Mouse (Mus musculus) Patski (cell line): ENCODE measurements around the gene Zfp872. TPM values are rescaled to one million over a fixed set of nuclear protein-coding genes. Genes with fewer than 3 reads are reported as not detected.
"Not testable (repeated sequence)": the region's sequence is repeated elsewhere in the genome, so short reads cannot be mapped to it uniquely, and the experiment has no call there.

Experiments used
- ATAC-seq: fragments of 100-300 bp; one replicate; pipeline ENCODE4 v1.8.0; 2021
- CTCF ChIA-PET: fragments of 350-600 bp; sonication (Branson Sonifier 250); formaldehyde crosslinking; loops from one replicate; lab custom pipeline; 2022; ENCODE audit warnings: inconsistent platforms; lab: Charles Lee
- POLR2A ChIA-PET: fragments of 350-600 bp; sonication (Branson Sonifier 250); formaldehyde crosslinking; loops from one replicate; lab custom pipeline; 2022; ENCODE audit warnings: antibody characterized with exemption, inconsistent platforms; lab: Charles Lee
- DNase-seq: peaks from one replicate; pipeline ENCODE4 v3.0.0-alpha.2; 2011; ENCODE audit warnings: low read depth, low spot score
- H3K27me3 ChIP-seq: fragments of 371-371 bp; one replicate; pipeline ENCODE4 v1.5.1; 2021
- CTCF ChIP-seq: fragments of 100-300 bp; IDR thresholded peaks from one replicate; pipeline ENCODE4 v1.5.1; 2021
- in situ Hi-C: fragments of 300-500 bp; cut with MboI; formaldehyde crosslinking; loops from 3 replicates; pipeline ENCODE4 v1.11.1; 2018; ENCODE audit warnings: low pct_unique_long_range_greater_than_20kb, mixed read lengths
- polyA plus RNA-seq: library from polyadenylated mRNA; unstranded; gene quantifications from one replicate; pipeline ENCODE4 v1.2.3, GENCODE M21; 2021

Gene Zfp872
- polyA plus RNA-seq, 1 experiment from 2014 or later: not detected

- in situ Hi-C loops: loop anchor here (5.0 kb wide), 2 partner anchors 68 to 187 kb away; partner anchors contain the start of genes 9530077C05Rik and Pigyl
- DNase-seq: peak; percentile 98
- no peaks in the 10 kb centered on the region for H3K27me3 ChIP-seq
- ChIA-PET POLR2A (interaction anchor here (0.6 to 1.1 kb wide), 3 partner anchors 73 to 895 kb away, joined by 3 to 8 read pairs (median 3); no protein-coding TSS in a partner anchor), CTCF (interaction anchor here (1.0 kb wide), 2 partner anchors 52 to 62 kb away, joined by 3 read pairs; no protein-coding TSS in a partner anchor)
- ATAC-seq: peak; percentile 93
- TF ChIP-seq CTCF: peak; percentile 97
These were observed 37.9 kb downstream of the Zfp872 start, which contains the start of gene Zfp809 for GRCm38 (mm10) chr9:22225581-22226388. Gene Zfp809 (plus strand): TSS chr9:22225714.

GRCm38 (mm10) chr9:22226389-22226673 lies 38.4 kb downstream of the Zfp872 start:
- DNase-seq, H3K27me3 ChIP-seq, CTCF ChIA-PET, ATAC-seq, POLR2A ChIA-PET: not testable (repeated sequence)
- in situ Hi-C loops: loop anchor here (5.0 kb wide), 2 partner anchors 69 to 186 kb away; partner anchors contain the start of genes 9530077C05Rik and Pigyl

- POLR2A ChIA-PET: no interaction called here
- DNase-seq (no peak), ATAC-seq (no peak)
- no peaks in the 10 kb centered on the region for H3K27me3 ChIP-seq
- no peak for TF ChIP-seq CTCF
- in situ Hi-C loops: loop anchor here (5.0 kb wide), 2 partner anchors 70 to 185 kb away; partner anchors contain the start of genes 9530077C05Rik and Pigyl
- CTCF ChIA-PET: no interaction called here
These were observed 39.0 kb downstream of the Zfp872 start for GRCm38 (mm10) chr9:22226846-22227245.

GRCm38 (mm10) chr9:22229386-22230026 lies 41.6 kb downstream of the Zfp872 start:
- H3K27me3 ChIP-seq: no peaks in the 10 kb centered on the region
- ATAC-seq (no peak), DNase-seq (no peak)
- in situ Hi-C loops: loop anchor here (5.0 kb wide), 2 partner anchors 72 to 183 kb away; partner anchors contain the start of genes 9530077C05Rik and Pigyl
- POLR2A ChIA-PET: no interaction called here
- no peak for TF ChIP-seq CTCF
- CTCF ChIA-PET: no interaction called here

GRCm38 (mm10) chr9:22230061-22230460 lies 42.2 kb downstream of the Zfp872 start:
- in situ Hi-C loops: no loop called here
- CTCF ChIA-PET: no interaction called here
- TF ChIP-seq CTCF: no peak
- DNase-seq: no peak
- POLR2A ChIA-PET: interaction anchor here (0.7 kb wide), 1 partner anchor 174 kb away, joined by 4 read pairs; no protein-coding TSS in a partner anchor
- no peak for ATAC-seq
- no peaks in the 10 kb centered on the region for H3K27me3 ChIP-seq

GRCm38 (mm10) chr9:22230556-22230955 lies 42.7 kb downstream of the Zfp872 start:
- ATAC-seq (no peak), DNase-seq (no peak)
- no peaks in the 10 kb centered on the region for H3K27me3 ChIP-seq
- CTCF ChIA-PET: no interaction called here
- in situ Hi-C loops: no loop called here
- TF ChIP-seq CTCF: peak; percentile 41
- POLR2A ChIA-PET: interaction anchor here (0.7 kb wide), 1 partner anchor 175 kb away, joined by 4 read pairs; no protein-coding TSS in a partner anchor

- no peaks in the 10 kb centered on the region for H3K27me3 ChIP-seq
- no peak for TF ChIP-seq CTCF
- no peak for DNase-seq
- ChIA-PET POLR2A (no interaction called here), CTCF (interaction anchor here (1.0 kb wide), 1 partner anchor 20 kb away, joined by 3 read pairs; the partner anchor contains the start of gene Zfp599)
- in situ Hi-C loops: no loop called here
- ATAC-seq: no peak
These were observed 52.1 kb downstream of the Zfp872 start for GRCm38 (mm10) chr9:22240001-22240400.

GRCm38 (mm10) chr9:22244242-22244641 lies 56.4 kb downstream of the Zfp872 start:
- no peaks in the 10 kb centered on the region for H3K27me3 ChIP-seq
- DNase-seq: no peak
- in situ Hi-C loops: no loop called here
- ATAC-seq: no peak
- TF ChIP-seq CTCF: no peak
- POLR2A ChIA-PET: no interaction called here
- CTCF ChIA-PET: no interaction called here

Other genes with a start within 250 kb of the Zfp872 start
- 14.0 TPM for gene Swsap1, start 232.3 kb upstream of the Zfp872 start, polyA plus RNA-seq
- 8.5 TPM for gene Epor, start 224.6 kb upstream of the Zfp872 start, polyA plus RNA-seq
- gene Rgl3, start 198.6 kb upstream of the Zfp872 start, polyA plus RNA-seq: 41.7 TPM
- gene Ccdc151, start 185.5 kb upstream of the Zfp872 start, polyA plus RNA-seq: 7.5 TPM
- gene Prkcsh, start 185.3 kb upstream of the Zfp872 start, polyA plus RNA-seq: 276 TPM
- gene Elavl3, start 136.1 kb upstream of the Zfp872 start, polyA plus RNA-seq: 0.10 TPM
- not detected for gene Gm49318, start 116.8 kb upstream of the Zfp872 start, polyA plus RNA-seq
- 10.9 TPM for gene Zfp653, start 116.7 kb upstream of the Zfp872 start, polyA plus RNA-seq
- 44.3 TPM for gene Ecsit, start 102.7 kb upstream of the Zfp872 start, polyA plus RNA-seq
- gene Cnn1, start 88.9 kb upstream of the Zfp872 start, polyA plus RNA-seq: 408 TPM
- gene Elof1, start 70.9 kb upstream of the Zfp872 start, polyA plus RNA-seq: 123 TPM
- not detected for gene Acp5, start 52.4 kb upstream of the Zfp872 start, polyA plus RNA-seq
- 72.3 TPM for gene Pigyl, start 31.2 kb upstream of the Zfp872 start, polyA plus RNA-seq
- gene Zfp809, start 37.6 kb downstream of the Zfp872 start, polyA plus RNA-seq: 32.9 TPM
- 0.27 TPM for gene Zfp599, start 71.8 kb downstream of the Zfp872 start, polyA plus RNA-seq
- gene Zfp810, start 119.6 kb downstream of the Zfp872 start, polyA plus RNA-seq: 12.5 TPM
- gene Anln, start 201.1 kb downstream of the Zfp872 start, polyA plus RNA-seq: 87.6 TPM
- gene 9530077C05Rik, start 223.4 kb downstream of the Zfp872 start, polyA plus RNA-seq: 12.7 TPM